Mouse (Mus musculus): Measurements from ENCODE around the gene D430019H16Rik. TPM values are rescaled to one million over a fixed set of nuclear protein-coding genes. Genes with fewer than 3 reads are reported as not detected.

The D430019H16Rik gene
- total RNA-seq, 2 experiments from 2014 or later = 210 to 211 TPM

GRCm38 (mm10) chr12:105531724-105532371, 78.2 kb downstream of the D430019H16Rik start:
- intact Hi-C loops (cut with DNase I) = no loop called here
- peak; percentile 73 for DNase-seq

GRCm38 (mm10) chr12:105534842-105535241, 81.2 kb downstream of the D430019H16Rik start:
- intact Hi-C loops (cut with DNase I) = no loop called here
- no peak for DNase-seq

GRCm38 (mm10) chr12:105535968-105536760, 82.5 kb downstream of the D430019H16Rik start:
- intact Hi-C loops (cut with DNase I) = no loop called here
- peak; percentile 65 for DNase-seq

- intact Hi-C loops (cut with DNase I) = no loop called here
- DNase-seq = no peak
Observed at GRCm38 (mm10) chr12:105537162-105537561, 83.5 kb downstream of the D430019H16Rik start.

- intact Hi-C loops (cut with DNase I) = no loop called here
- DNase-seq = no peak
Observed at GRCm38 (mm10) chr12:105539649-105540048, 86.0 kb downstream of the D430019H16Rik start.

- intact Hi-C loops (cut with DNase I) = no loop called here
- DNase-seq = no peak
Observed at GRCm38 (mm10) chr12:105541590-105542402, 88.1 kb downstream of the D430019H16Rik start.

GRCm38 (mm10) chr12:105542513-105542912, 88.9 kb downstream of the D430019H16Rik start:
- intact Hi-C loops (cut with DNase I) = no loop called here
- DNase-seq = no peak

Other genes starting within 250 kb of the D430019H16Rik start
- not detected for gene Tcl1, start 231.1 kb upstream of the D430019H16Rik start, total RNA-seq (2021)
- gene Tunar, start 120.0 kb upstream of the D430019H16Rik start, total RNA-seq (2021) = 10 to 100 TPM; 20.1 to 21.1 TPM
- gene Bdkrb2, start 109.4 kb downstream of the D430019H16Rik start, total RNA-seq (2021) = under 1 TPM; 0.42 to 0.58 TPM
- gene Bdkrb1, start 149.2 kb downstream of the D430019H16Rik start, total RNA-seq (2021) = not detected
- 10 to 100 TPM; 14.2 to 14.4 TPM for gene Gskip, start 231.0 kb downstream of the D430019H16Rik start, total RNA-seq (2021)
- gene Atg2b, start 231.4 kb downstream of the D430019H16Rik start, total RNA-seq (2021) = 10 to 100 TPM; 38.5 to 39.3 TPM

Measured in left cerebral cortex, postnatal 4 days (tissue).